Mouse (Mus musculus) cerebellum, adult 11 months (tissue): ENCODE measurements at regions not wholly inside any gene's neighbourhood (a gene's known extent, or its start where the extent isn't known, plus 50 kb on each side); places are given as distances from the start of the nearest gene placed in this dataset.
A peak's percentile ranks its signal among the peaks of the same experiment; 100 is the strongest.

Experiments
- DNase-seq: peaks from one replicate; pipeline ENCODE4 v3.0.0; 2022

DNA sequence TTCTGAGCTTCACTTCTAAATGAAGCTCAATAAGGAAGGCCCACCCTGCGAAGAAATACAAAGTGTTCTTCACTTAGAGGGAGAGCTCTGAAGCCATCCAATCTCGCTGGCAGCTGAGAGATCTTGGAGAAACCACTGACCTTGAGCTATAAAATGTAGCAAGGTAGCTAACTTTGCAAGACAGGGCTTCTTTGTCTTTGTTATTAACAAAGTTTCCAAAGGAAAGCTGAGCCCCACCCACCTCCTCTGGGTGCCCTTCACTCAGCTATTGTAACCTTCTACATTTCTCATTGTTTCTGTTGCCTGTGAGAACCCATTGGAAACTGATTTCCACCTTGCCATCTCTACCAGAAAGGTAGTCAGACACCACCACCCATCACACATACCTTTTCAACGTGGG, 57.2 kb upstream of the Usp9x start:
- DNase-seq: no peak

DNA sequence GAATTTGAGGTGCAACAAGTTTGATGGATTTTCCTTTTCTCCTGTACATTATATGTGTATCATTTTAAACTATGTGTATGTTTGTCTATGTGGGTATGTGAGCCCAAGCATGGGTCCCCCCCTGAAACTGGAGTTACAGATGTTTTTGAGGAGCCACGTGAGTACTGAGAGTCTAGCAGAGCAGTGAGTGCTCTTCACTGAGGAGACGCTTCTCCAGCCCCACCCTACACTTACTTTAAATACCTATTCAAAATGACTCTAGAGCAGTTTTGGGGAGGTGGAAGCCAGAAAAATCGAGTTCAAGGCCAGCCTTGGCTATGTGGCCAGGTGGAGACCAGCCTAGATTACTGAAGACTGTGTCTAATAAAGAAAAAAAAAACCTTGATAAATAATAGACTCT, 58.2 kb upstream of the Usp9x start:
- DNase-seq: no peak

- no peak for DNase-seq
Observed at GRCm38 (mm10) chrX:12990777-12991176, 80.5 kb upstream of the Usp9x start.

DNA sequence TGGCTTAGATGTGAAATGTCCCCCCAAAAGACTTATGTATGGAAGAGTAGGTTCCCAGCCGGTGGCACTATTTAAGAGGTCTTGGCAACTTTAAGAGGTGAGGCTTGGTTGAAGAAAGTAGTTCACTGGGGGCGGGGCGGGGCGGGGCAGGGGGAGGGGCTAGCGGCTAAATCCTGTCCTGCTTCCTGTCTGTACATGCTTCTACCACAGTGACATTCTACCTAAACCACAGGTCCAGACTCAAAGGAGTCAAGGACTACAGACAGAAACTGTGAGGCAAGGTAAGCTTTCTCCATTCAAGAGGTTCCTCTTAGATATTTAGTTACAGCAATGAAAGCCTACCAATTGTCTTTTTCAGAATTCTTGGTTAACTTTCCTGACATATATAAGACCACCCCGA, 93.6 kb upstream of the Usp9x start:
- no peak for DNase-seq

GRCm38 (mm10) chrX:12968979-12969746, 102.1 kb upstream of the Usp9x start:
- DNase-seq: no peak

DNA sequence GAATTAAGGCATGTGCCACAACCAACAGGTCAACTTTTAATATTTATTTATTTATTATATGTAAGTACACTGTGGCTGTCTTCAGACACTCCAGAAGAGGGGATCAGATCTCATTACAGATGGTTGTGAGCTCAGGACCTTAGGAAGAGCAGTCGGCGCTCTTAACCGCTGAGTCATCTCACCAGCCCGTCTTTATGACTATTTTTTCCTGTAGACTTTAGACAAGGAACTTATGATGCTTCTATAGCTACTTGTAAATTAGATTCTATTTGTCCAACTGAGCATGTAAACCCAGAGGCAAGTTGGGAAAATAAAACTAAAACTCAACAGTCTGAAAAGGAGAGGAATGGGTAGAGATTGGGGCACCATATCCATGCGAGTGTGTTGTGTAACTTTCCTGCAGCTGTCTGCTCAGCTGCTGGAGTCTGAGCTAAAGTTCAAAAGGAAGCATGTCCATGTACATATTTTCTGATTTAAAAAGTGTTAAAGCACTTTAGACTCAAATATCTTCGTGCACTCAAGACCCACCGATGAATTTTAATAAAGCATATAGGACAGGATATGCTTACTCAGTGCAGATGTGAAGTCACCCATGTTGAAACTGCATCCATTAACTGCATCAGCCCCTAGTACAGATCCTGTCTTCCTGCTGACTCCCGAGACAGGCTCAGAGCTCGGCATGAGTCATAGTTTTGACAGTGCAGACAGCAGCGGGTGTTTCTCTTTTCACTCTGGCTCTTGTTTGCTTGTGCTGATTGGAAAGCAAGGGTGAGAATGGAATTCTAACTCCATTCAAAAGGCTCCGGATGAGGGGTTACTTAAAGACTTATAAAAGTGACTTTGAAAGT, 111.6 kb upstream of the Usp9x start:
- no peak for DNase-seq

DNA sequence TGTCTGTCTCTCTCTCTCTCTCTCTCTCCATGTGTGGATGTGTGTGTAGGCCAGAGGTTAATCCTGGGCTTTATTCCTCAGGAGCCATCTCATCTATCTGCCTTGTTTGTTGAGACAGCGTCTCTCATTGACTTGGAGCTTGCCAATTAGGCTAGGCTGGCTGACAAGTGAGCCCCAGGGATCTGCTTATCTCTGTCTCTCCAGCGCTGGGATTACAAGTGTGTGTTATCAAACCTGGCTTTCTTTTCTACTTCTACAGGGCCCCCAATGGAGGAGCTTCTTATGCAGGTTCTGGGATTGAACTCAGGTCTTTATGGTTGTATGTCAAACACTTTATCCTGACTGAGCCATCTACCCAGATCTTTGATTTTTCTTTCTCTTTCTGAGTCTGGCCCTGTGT, 112.4 kb upstream of the Usp9x start:
- no peak for DNase-seq

DNA sequence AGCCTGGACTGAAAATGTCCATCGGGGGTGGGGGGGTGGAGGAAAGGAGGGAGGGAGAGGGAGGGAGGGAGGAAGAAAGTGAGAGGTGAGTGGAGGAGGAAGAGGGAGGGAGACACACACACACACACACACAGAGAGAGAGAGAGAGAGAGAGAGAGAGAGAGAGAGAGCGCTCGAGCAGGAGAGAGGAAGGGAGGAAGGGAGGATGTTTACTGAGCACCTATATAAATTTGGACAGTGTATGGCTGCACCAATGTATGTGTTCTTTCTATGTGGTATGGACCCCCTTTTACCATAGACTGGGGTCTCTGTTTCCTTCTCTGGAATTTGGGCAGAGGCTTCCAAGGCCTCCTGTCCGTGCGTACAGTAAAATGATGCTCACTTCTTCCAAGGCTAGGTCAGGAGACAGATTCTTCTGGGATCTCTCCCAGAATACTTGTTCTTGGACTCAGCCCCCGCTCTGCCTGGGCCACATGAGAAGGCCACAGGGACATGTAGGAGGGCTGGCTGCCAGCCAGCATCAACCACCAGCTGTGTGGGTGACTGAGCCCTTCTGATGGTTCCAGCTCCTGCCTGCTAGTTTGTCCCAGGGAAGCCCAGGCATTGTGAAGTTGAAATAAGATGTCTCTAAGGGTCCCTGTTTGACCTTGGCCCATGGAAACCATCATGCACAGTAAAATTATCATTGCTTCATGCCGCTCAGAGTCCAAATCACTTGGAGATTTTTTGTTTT, 120.2 kb upstream of the Usp9x start:
- no peak for DNase-seq

- no peak for DNase-seq
Observed at GRCm38 (mm10) chrX:12942451-12942850, 128.8 kb upstream of the Usp9x start.

GRCm38 (mm10) chrX:12936406-12937172, 134.7 kb upstream of the Usp9x start:
- peak; percentile 30 for DNase-seq

GRCm38 (mm10) chrX:12933294-12933807, 137.9 kb upstream of the Usp9x start:
- no peak for DNase-seq

- DNase-seq: no peak
Observed at GRCm38 (mm10) chrX:12930242-12930641, 141.1 kb upstream of the Usp9x start.

GRCm38 (mm10) chrX:12927797-12928589, 143.3 kb upstream of the Usp9x start:
- no peak for DNase-seq

DNA sequence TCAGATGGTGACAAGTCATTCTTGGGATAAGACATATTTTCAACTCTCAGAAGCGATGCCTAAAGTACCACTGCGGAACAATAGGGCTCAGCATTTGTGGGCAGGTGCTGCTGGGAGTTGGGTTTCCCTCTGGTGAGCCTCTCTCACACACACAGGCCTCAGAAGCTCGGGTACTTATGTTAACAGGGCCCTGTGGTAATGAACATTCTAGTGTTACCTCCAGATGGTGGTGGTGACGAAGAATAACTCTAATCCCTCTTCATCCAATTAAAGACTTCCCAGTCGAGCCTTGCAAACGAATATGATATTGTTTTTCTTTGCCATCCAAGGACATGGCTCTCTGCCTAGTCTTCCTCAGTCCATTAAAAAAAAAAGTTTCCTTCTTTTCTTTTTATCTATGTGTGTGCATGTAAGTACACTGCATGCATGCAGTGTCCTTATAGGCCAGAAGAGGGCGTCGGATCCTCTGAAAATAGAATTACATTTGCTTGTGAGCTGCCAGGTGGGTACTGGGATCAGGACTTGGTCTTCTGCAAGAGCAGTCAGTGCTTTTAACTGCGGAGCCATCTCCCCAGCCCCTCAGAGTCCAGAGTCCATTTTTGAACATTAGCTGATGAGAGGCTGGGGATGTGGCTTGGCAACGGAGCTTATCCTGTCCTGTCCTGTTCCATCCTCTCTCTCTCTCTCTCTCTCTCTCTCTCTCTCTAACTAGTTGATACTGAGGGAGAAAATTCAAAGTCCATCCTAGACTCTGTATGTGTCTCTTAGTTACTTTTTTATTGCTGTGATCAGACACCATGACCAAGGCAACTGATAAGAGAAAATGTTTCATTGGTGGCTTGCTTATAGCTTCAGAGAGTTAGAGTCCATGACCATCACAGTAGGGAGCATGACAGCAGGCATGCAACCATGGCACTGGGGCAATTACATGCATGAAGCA, 146.3 kb upstream of the Usp9x start:
- no peak for DNase-seq

GRCm38 (mm10) chrX:12919576-12919975, 151.7 kb upstream of the Usp9x start:
- no peak for DNase-seq

DNA sequence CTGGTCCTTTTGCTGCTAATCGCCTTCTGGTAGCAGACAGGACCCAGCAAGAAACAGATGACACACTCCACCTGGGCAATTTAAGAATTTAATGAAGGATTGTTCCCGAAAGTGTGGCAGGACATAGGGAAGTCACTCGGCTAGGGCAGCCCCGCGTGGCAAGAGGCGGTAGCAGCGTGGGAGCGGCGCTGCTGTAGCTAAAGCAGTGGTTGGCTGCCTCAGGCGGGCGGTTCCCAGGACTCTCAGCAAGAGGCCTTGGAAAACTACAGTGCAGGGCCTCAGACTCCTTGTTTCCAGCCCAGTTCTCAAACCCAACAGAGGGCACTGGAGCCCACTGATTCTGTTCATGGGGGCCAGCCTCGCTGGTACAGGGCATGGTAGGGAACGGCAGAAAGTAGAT, 154.2 kb upstream of the Usp9x start:
- DNase-seq: no peak

DNA sequence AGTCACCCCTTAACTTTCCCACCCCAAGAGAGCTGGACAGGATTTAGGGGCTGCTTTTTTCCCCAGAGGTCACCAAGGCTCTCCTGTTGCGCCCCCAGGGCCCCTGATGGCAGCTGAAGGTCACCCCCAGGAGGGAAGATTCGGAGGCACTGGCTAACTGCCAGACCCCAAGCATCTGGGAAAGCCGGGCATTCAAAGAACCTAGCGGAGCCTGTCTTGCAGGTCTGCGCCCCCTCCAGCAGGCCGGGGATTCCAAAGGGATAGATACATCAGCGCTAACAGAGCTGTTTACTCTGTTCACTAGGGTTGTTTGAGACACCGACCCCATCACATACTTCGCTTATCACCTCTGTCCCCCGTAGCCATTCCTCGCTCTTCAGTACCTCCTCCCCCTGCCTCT, 154.6 kb upstream of the Usp9x start:
- DNase-seq: no peak

DNA sequence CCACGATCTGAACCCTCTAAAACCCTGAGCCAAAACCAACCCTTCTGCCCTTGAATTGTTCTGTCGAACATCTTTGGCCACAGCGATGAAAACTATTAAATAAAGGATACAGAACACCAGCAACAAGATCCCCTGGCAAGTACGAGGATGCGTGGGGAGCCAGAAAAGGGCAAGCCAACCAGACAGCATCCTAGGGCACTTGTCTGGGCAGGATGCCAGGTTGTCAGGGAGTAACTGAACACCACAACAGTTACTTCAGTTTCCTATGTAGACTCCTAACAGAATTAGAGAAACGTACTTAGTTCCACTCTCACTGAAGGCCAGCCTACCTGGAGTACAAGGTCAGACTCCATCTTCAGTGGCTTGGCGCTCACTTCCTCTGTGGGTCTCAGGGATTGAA, 138.4 kb upstream of the Med14 start:
- DNase-seq: no peak

DNA sequence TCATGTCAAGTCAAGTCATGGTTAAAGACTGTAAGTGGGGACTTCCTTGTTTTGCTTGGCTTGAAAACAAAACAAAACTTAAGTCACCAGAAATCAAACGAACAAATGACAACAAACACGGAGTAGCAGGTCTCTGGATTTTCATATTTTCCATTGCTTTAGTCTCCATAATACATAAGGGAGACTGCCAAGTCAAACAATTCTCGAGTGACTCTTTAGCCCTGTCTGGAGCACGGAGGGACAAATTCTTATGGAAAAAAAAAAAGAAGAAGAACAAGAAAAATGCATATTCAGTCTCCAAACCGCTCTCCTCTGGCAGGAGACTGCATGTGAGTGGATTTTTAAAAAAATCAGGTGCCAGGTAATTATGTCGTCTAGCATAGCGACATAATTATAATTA, 129.6 kb upstream of the Med14 start:
- no peak for DNase-seq

DNA sequence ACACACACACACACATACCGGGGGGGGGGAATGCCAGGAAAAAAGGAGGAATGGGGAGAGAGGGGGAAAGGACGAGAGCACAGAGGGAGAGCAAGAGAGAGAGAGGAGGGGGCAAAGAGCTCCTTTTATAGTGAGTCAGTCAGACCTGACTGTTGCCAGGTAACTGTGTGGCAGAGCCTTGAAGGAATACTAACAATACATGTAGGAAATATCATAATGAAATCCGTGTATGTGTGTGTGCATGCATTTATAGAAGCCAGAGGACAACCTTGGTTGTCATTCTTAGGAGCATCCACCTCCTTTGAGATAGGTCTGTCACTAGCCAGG, 127.6 kb upstream of the Med14 start:
- DNase-seq: no peak
